Mouse (Mus musculus): ENCODE data around the gene Olfr1413. TPM values are rescaled to one million over a fixed set of nuclear protein-coding genes. Genes with fewer than 3 reads are reported as not detected.

The Olfr1413 gene
- not detected in 2 replicates for total RNA-seq (2017)

DNA sequence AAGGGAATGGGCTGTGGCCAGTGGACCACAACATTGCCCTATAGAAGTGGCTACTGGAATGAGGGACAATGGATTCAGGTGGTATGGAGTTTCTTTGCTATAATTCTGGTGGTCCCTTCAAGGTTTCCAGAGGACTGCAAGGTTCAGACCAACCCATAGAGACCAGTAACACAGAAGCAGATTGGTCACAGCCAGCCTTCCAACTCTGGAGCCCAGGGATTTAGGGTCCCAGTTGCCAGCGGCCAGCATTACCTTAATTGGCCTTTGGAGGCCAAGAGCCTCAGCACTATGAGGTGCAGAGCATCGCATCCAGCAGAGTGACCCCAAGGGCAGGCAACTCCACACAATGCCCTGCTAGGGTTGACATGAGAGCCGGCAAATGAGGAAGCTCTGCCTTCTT is at the start of gene Olfr1413:
Gene Olfr1413 (plus strand): TSS at position 301 of the 400 bp plus-strand sequence.
- ATAC-seq (replicated peaks in 1 of 2; ENCODE audit: insufficient read depth in 1 of 2, low FRiP score in 2 of 2, low TSS enrichment in 1 of 2, low read depth in 1 of 2, poor library complexity in 2 of 2, severe bottlenecking in 2 of 2): no peak

DNA sequence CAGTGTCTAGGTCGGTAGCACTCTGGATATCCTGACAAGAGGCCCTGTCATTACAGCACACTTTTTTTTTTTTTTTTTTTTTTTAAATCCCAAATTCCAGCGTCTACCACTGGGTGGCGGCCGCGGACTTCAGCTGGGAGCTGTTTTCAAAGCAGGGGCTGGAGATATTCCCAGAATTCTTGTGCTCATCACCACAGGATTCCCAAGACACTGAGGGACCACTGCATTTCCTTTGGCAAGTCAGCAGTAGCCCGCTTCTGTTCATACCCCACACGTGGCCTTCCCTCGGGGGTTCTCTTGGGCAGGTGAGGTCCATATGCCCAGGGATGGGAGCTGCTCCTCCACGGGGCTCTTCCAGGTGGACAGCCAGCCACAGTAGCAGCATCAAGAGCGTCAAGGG is 49.7 kb upstream of the Olfr1413 start:
- ATAC-seq (replicated peaks in 1 of 2; ENCODE audit: insufficient read depth in 1 of 2, low FRiP score in 2 of 2, low TSS enrichment in 1 of 2, low read depth in 1 of 2, poor library complexity in 2 of 2, severe bottlenecking in 2 of 2): no peak

GRCm38 (mm10) chr1:92523764-92524163 is 47.4 kb upstream of the Olfr1413 start:
- no peak for ATAC-seq (replicated peaks in 1 of 2; ENCODE audit: insufficient read depth in 1 of 2, low FRiP score in 2 of 2, low TSS enrichment in 1 of 2, low read depth in 1 of 2, poor library complexity in 2 of 2, severe bottlenecking in 2 of 2)

GRCm38 (mm10) chr1:92536972-92537371 is 34.1 kb upstream of the Olfr1413 start:
- peak in 1 of 2 experiments; percentile 45; a peak in 1 of 4 replicates for ATAC-seq (replicated peaks in 1 of 2; ENCODE audit: insufficient read depth in 1 of 2, low FRiP score in 2 of 2, low TSS enrichment in 1 of 2, low read depth in 1 of 2, poor library complexity in 2 of 2, severe bottlenecking in 2 of 2)

GRCm38 (mm10) chr1:92539071-92539470 is 32.1 kb upstream of the Olfr1413 start:
- ATAC-seq (replicated peaks in 1 of 2; ENCODE audit: insufficient read depth in 1 of 2, low FRiP score in 2 of 2, low TSS enrichment in 1 of 2, low read depth in 1 of 2, poor library complexity in 2 of 2, severe bottlenecking in 2 of 2): no peak

DNA sequence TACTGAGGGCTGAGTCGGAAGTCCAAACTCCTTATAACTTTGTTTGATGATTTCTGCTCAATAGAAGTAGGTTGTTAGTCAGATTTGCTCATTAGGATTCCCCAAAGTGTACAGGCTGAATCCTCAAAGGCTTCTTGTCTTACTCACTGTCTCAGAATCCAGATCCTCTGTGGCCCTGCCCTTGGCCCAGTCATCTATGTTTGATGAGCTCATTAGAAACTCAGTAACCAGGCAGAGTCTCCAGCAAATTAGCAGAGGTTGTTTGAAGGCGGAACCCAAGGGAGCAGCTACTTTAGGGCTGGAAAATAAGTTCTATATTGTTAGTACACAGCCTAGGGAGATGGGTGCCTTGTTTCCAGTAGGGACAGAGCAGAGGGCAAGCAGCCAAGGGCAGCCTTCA is 25.2 kb upstream of the Olfr1413 start:
- ATAC-seq (replicated peaks in 1 of 2; ENCODE audit: insufficient read depth in 1 of 2, low FRiP score in 2 of 2, low TSS enrichment in 1 of 2, low read depth in 1 of 2, poor library complexity in 2 of 2, severe bottlenecking in 2 of 2): no peak

DNA sequence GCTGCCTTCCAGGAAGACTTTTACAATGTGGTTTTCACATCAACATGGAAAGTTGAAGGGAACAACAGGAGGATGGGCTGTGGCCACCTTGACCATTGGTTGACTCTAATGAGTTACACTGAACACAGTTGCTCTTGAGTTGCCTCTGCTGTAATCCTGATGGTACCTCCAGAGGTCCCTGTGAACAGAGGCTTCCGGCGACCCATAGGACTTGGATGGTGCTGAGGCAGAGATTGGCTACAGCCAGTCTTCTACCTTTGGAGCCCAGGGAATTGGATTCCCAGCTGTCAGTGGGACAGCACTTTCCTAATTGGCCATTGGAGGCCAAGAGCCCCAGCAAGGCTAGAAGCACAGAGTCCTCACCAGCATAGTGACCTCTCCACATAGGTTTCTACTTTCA is 14.4 kb downstream of the Olfr1413 start, which contains the start of gene Olfr1412:
Gene Olfr1412 (plus strand): TSS at position 301 of the 400 bp plus-strand sequence.
- ATAC-seq (replicated peaks in 1 of 2; ENCODE audit: insufficient read depth in 1 of 2, low FRiP score in 2 of 2, low TSS enrichment in 1 of 2, low read depth in 1 of 2, poor library complexity in 2 of 2, severe bottlenecking in 2 of 2): no peak

DNA sequence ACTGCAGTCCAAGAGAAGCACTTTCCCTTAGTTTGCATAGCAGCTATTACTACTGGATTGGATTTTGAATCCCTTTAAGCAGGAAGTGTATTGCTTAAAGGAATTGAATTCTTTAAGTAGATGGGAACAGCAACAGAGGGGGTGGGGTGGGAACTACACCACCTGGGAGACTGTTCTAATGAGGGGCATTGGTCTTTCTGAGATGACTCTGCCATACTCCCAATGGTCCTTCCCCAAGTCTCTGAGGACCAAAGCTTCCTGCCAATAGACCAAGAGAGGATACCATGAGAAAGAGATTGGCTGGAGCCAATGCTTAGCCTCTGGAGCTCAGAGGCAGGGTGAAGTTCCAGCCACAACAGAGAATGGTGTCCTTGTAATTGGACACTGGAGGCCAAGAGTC is 23.0 kb downstream of the Olfr1413 start, which contains the start of gene Olfr1411:
Gene Olfr1411 (plus strand): TSS at position 301 of the 400 bp plus-strand sequence.
- no peak for ATAC-seq (replicated peaks in 1 of 2; ENCODE audit: insufficient read depth in 1 of 2, low FRiP score in 2 of 2, low TSS enrichment in 1 of 2, low read depth in 1 of 2, poor library complexity in 2 of 2, severe bottlenecking in 2 of 2)

DNA sequence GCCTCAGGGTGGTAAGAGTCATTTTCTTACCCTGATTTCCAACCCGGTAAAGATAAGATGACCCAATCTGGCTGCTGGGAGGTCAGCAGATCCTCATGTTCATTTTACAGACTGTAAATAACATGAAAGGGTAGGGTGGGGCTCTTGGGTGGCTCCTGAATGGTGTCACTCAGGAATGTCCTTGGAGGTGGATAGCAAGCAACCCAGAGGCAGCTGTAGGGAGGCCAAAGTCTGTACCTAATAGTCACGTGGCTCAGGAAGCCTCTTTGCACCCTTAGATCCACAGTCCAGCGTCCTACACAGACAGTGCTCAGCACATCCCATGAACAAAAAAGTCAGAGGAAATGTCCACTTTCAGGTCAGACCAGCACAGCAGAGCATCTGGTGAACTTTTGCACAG is 24.9 kb downstream of the Olfr1413 start:
- no peak for ATAC-seq (replicated peaks in 1 of 2; ENCODE audit: insufficient read depth in 1 of 2, low FRiP score in 2 of 2, low TSS enrichment in 1 of 2, low read depth in 1 of 2, poor library complexity in 2 of 2, severe bottlenecking in 2 of 2)

GRCm38 (mm10) chr1:92605482-92605881 is 34.4 kb downstream of the Olfr1413 start, which contains the start of gene Olfr1410:
Olfr1410 (plus strand) TSS chr1:92605782.
- no peak for ATAC-seq (replicated peaks in 1 of 2; ENCODE audit: insufficient read depth in 1 of 2, low FRiP score in 2 of 2, low TSS enrichment in 1 of 2, low read depth in 1 of 2, poor library complexity in 2 of 2, severe bottlenecking in 2 of 2)

DNA sequence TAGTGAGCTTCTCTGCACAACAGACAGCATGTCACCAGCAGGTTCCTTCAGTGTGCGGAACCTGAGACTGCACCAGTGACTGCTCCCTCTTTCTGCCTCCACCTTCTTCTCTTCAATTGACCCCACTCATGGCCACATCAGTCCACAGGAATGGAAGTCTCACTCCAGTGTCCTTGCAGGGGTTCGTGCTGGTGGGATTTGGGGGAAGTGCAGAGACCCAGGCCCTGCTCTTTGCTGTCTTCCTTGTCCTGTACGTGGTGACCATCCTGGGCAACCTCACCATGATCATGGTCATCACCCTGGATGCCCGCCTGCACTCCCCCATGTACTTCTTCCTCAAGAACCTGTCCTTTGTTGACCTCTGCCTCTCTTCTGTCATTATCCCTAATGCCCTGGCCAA is 36.6 kb downstream of the Olfr1413 start:
- ATAC-seq (replicated peaks in 1 of 2; ENCODE audit: insufficient read depth in 1 of 2, low FRiP score in 2 of 2, low TSS enrichment in 1 of 2, low read depth in 1 of 2, poor library complexity in 2 of 2, severe bottlenecking in 2 of 2): no peak

DNA sequence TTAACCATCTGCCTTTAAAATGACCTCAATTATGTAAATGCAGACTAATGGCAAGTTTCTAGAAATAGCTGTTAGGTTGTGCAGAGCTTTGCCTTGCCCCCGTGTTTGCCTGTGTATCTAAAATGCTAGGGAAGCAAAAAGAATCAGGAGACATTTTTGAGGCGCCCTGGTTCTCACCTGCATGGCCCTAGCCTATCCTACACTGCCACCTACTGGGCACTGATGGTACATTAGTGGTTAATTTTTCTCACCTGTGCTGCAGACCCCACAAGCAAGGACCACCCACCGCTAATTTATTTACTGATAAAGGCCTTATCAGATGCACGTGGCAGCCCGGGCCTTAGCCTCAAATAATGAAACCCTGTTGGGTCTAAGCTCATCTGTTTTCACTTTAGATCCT is 39.9 kb downstream of the Olfr1413 start:
- peak; percentile 47 to 48; a peak in 3 of 4 replicates for ATAC-seq (replicated peaks in 1 of 2; ENCODE audit: insufficient read depth in 1 of 2, low FRiP score in 2 of 2, low TSS enrichment in 1 of 2, low read depth in 1 of 2, poor library complexity in 2 of 2, severe bottlenecking in 2 of 2)

DNA sequence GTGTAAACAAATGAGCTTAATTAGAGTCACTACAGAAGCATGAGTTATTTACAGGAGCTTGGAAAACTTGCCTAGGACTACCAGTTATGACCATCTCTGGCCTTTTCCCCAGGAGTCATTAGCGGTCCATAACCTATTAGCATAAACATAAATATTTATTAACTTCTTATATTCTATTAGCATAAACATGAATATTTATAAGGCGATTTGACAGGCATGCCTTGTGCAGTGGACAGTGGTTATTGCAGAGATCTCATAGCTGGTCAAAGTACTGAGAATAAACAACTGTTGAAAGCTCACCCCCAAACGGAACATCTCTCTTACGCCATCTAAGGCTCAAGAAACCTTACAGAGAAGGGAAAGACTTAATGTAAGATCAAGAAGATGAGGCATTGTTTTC is 42.1 kb downstream of the Olfr1413 start:
- ATAC-seq (replicated peaks in 1 of 2; ENCODE audit: insufficient read depth in 1 of 2, low FRiP score in 2 of 2, low TSS enrichment in 1 of 2, low read depth in 1 of 2, poor library complexity in 2 of 2, severe bottlenecking in 2 of 2): no peak

DNA sequence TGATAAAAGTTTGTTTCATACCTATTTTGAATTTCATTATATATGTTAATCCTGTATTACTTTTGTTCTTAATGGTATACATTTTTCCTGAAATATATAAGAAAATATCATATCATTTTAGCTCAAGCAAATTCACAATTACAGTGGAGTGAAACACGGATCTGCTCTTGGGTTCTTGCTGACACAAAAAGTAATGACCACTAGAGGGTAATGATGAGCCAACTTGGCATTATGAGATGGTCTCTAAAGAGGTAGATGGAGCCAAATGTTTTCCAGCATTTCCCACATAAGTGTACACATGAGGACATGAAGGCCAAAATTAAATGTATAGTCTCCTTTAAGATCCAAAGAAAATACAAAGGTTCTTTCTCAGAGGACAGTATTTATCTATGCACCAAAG is 43.4 kb downstream of the Olfr1413 start:
- ATAC-seq (replicated peaks in 1 of 2; ENCODE audit: insufficient read depth in 1 of 2, low FRiP score in 2 of 2, low TSS enrichment in 1 of 2, low read depth in 1 of 2, poor library complexity in 2 of 2, severe bottlenecking in 2 of 2): no peak

- ATAC-seq (replicated peaks in 1 of 2; ENCODE audit: insufficient read depth in 1 of 2, low FRiP score in 2 of 2, low TSS enrichment in 1 of 2, low read depth in 1 of 2, poor library complexity in 2 of 2, severe bottlenecking in 2 of 2): no peak
Measured at GRCm38 (mm10) chr1:92616046-92616445, 44.9 kb downstream of the Olfr1413 start.

DNA sequence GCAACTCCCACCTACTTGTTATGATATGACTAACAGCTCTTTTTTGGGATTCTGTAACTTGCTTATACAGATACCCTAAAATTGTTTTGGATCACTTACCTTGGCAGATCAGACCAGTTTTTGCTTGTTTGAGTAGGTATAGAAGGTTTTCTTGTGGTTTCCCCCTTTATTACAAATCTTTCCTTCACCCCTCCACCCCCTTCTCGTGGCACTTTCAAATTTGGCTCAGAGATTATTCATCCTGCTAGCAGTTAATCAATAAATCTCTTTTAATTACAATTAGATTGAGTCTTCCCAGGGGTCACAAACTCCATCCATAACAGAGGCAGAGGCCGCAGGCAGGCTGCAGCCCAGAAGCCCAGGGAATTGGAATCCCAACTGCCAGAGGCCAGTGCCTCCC is 46.4 kb downstream of the Olfr1413 start, which contains the start of gene Olfr12:
Gene Olfr12 (plus strand): TSS at position 301 of the 400 bp plus-strand sequence.
- ATAC-seq (replicated peaks in 1 of 2; ENCODE audit: insufficient read depth in 1 of 2, low FRiP score in 2 of 2, low TSS enrichment in 1 of 2, low read depth in 1 of 2, poor library complexity in 2 of 2, severe bottlenecking in 2 of 2): no peak

- no peak for ATAC-seq (replicated peaks in 1 of 2; ENCODE audit: insufficient read depth in 1 of 2, low FRiP score in 2 of 2, low TSS enrichment in 1 of 2, low read depth in 1 of 2, poor library complexity in 2 of 2, severe bottlenecking in 2 of 2)
Measured at GRCm38 (mm10) chr1:92618360-92618759, 47.2 kb downstream of the Olfr1413 start.

All from hematopoietic stem cell, adult 5-6 weeks (primary cell).